Mouse (Mus musculus) limb, embryonic 14.5 days (tissue): ENCODE results near the gene Chst11. TPM values are rescaled to one million over a fixed set of nuclear protein-coding genes. Genes with fewer than 3 reads are reported as not detected.

Experiments used
- ATAC-seq: fragments of 200-750 bp; cut with Nextera tagmentation; 2 replicates; pipeline ENCODE4 v1.8.0; 2017; ENCODE audit warnings: low read depth, moderate number of reproducible peaks, moderate TSS enrichment; ENCODE audit not compliant: low FRiP score
- DNase-seq: peaks from one replicate; pipeline ENCODE4 v3.0.0-alpha.2; 2015; ENCODE audit warnings: low spot score
- H3K27ac ChIP-seq: fragments of 300-500 bp; sonication (generic); replicated peaks from 2 replicates; pipeline ENCODE4 v1.5.1; 2014; ENCODE audit warnings: low read depth, mild to moderate bottlenecking, low read length, moderate library complexity, mixed read lengths
- H3K27me3 ChIP-seq: fragments of 300-500 bp; sonication (generic); 2 replicates; pipeline ENCODE4 v1.6.1; 2014; ENCODE audit warnings: low read length, mixed read lengths; ENCODE audit not compliant: control insufficient read depth, insufficient read depth
- H3K36me3 ChIP-seq: fragments of 300-500 bp; sonication (generic); 2 replicates; pipeline ENCODE4 v1.6.1; 2014; ENCODE audit warnings: mild to moderate bottlenecking, low read length, moderate library complexity, mixed read lengths; ENCODE audit not compliant: control insufficient read depth, insufficient read depth
- H3K4me1 ChIP-seq: fragments of 300-500 bp; sonication (generic); 2 replicates; pipeline ENCODE4 v1.6.1; 2014; ENCODE audit warnings: antibody characterized with exemption, low read length, mixed read lengths; ENCODE audit not compliant: control insufficient read depth, insufficient read depth
- H3K4me2 ChIP-seq: fragments of 300-500 bp; sonication (generic); replicated peaks from 2 replicates; pipeline ENCODE4 v1.6.1; 2014; ENCODE audit warnings: low read depth, mild to moderate bottlenecking, low read length, moderate library complexity; ENCODE audit not compliant: severe bottlenecking
- H3K4me3 ChIP-seq: fragments of 300-500 bp; sonication (generic); replicated peaks from 2 replicates; pipeline ENCODE4 v1.5.1; 2014; ENCODE audit warnings: low read length
- H3K9ac ChIP-seq: fragments of 300-500 bp; sonication (generic); 2 replicates; pipeline ENCODE4 v1.6.1; 2014; ENCODE audit warnings: mild to moderate bottlenecking, low read depth, low read length, moderate library complexity; ENCODE audit not compliant: severe bottlenecking
- H3K9me3 ChIP-seq: fragments of 300-500 bp; sonication (generic); 2 replicates; pipeline ENCODE4 v1.6.1; 2016; ENCODE audit warnings: low read length; ENCODE audit not compliant: control insufficient read depth
- POLR2A ChIP-seq: fragments of 200-500 bp; IDR thresholded peaks from 2 replicates; pipeline ENCODE4 v1.8.0; 2012; ENCODE audit warnings: inconsistent platforms, mild to moderate bottlenecking, moderate library complexity, borderline replicate concordance; ENCODE audit not compliant: insufficient read depth, insufficient read length; ENCODE audit errors: extremely low read depth
- WGBS: fragments of 180-500 bp; shearing (Covaris S2); extraction: QIAGEN DNeasy Blood & Tissue Kit; methylation state at CpG from one replicate; pipeline ENCODE4 v1.1.7; 2014; 5-methylcytosine and 5-hydroxymethylcytosine counted together
- polyA plus RNA-seq, 2 experiments: library from polyadenylated mRNA; depleted of rRNA in 1 of 2; stranded (reverse) in 1 of 2; unstranded in 1 of 2; fragments of >200 nt; fragmentation: Nextera tagmentation in 1 of 2; extraction: Ambion mirVana in 1 of 2; gene quantifications; 2 replicates each; pipeline versions ENCODE4 v1.2.1 to v1.2.3; 2012 to 2014

Chst11 gene
- polyA plus RNA-seq, 2 experiments: 5.2 to 27.6 TPM

DNA sequence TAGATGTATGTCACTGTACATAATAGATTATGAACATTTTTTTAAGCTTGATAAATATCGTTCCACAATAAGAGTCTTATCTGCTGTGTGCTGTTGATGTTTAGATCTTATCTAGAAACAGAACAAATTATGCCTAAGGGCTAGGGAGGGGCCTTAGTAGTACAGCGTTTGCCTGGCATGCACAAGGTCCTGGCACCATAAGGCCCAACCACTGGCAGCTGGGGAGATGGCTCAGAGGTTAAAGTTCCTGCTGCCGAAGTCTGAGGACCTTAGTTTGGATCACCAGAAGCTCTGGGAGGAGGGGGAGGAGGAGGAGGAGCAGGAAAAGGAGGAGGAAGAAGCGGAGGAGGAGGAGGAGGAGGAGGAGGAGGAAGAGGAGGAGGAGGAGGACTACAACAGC lies 135.6 kb downstream of the Chst11 start:
- H3K4me1 ChIP-seq: peaks cover 7% of the 10 kb centered on the region
- H3K9me3 ChIP-seq: no peaks in the 10 kb centered on the region
- WGBS: 89% methylated on average over 4 of the region's 4 CpGs
- DNase-seq (no peak), ATAC-seq (no peak)
- H3K4me2 ChIP-seq: no peak overlapping the region
- no peaks in the 10 kb centered on the region for H3K36me3 ChIP-seq
- no peaks in the 10 kb centered on the region for H3K27me3 ChIP-seq
- no peak for TF ChIP-seq POLR2A
- no peak overlapping the region for H3K9ac ChIP-seq
- H3K4me3 ChIP-seq: no peak overlapping the region
- no peak overlapping the region for H3K27ac ChIP-seq

DNA sequence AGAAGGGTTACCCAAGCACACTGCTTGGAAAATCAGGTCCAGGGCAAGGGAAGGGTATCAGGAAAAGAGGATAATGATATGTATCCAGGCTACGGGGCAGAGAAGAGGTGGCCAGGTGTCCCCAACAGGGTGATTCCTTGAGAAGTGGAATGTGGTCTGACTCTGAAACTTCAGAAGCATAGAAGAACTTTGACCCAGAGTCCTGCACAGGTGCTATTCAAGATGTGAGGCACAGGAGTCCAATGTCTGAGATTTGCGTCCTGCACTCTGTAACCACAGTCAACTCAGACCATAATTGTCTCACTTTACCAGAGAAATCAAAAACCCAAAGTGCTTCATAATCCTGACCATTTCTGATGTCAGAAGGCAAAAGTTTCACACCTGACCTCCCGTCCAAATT lies 139.3 kb downstream of the Chst11 start:
- no peak for TF ChIP-seq POLR2A
- no peak overlapping the region for H3K9ac ChIP-seq
- no peaks in the 10 kb centered on the region for H3K9me3 ChIP-seq
- H3K4me2 ChIP-seq: no peak overlapping the region
- peaks cover 9% of the 10 kb centered on the region; the same call in 1 of the 2 replicates for H3K4me1 ChIP-seq
- no peak for ATAC-seq
- no peak overlapping the region for H3K27ac ChIP-seq
- DNase-seq: no peak
- H3K4me3 ChIP-seq: no peak overlapping the region
- no peaks in the 10 kb centered on the region for H3K36me3 ChIP-seq
- no peaks in the 10 kb centered on the region for H3K27me3 ChIP-seq
- 80% methylated on average over 3 of the region's 3 CpGs for WGBS

DNA sequence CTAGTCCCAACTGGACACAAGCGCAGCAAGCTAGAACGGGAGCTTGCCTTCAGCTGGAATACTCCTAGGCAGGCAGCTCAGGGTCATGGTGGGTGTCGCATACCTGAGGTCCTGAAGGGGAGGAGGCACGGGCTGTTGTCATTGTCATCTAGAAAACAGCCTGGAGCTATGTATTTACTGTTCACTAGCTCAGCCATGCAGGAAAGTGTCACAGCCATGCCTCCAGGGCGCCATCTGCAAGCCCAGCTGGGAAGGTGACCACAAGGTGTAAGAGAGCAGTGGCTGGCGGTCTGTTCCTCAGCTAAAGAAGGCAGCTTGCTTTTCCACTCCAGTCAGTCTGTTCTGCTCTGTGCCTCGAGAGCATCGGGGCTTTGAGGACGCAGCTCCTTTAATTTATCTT lies 141.1 kb downstream of the Chst11 start:
- Histone ChIP-seq H3K4me1 (peaks cover 15% of the 10 kb centered on the region), H3K27me3 (no peaks in the 10 kb centered on the region), H3K9ac (no peak overlapping the region), H3K4me2 (no peak overlapping the region), H3K27ac (no peak overlapping the region), H3K4me3 (no peak overlapping the region), H3K36me3 (no peaks in the 10 kb centered on the region), H3K9me3 (no peaks in the 10 kb centered on the region)
- ATAC-seq (no peak), DNase-seq (no peak)
- TF ChIP-seq POLR2A: no peak
- 56% methylated on average over 9 of the region's 9 CpGs for whole genome bisulfite sequencing

DNA sequence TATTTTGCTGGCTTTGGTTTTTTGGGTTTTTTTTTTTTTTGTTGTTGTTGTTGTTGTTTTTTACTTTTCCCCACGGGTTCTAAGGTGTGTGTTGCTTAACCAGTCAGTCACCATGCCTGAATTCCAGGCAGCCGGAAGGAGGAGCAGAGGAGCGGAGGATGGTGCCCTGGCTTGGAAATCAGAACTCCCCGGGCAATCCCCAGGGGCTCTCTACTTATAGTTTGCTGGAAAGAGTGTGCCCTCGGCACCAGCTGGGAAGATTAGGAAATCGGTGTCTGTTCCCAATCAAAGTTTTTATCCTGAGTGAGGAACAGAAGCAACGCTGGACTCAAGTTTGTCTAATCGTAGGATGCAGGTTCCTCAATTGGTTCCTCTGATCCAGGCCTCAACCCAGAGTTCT lies 143.1 kb downstream of the Chst11 start:
- no peak for DNase-seq
- no peak for TF ChIP-seq POLR2A
- ATAC-seq: no peak
- no peak overlapping the region for H3K4me3 ChIP-seq
- no peak overlapping the region for H3K4me2 ChIP-seq
- H3K4me1 ChIP-seq: peaks cover 22% of the 10 kb centered on the region
- no peaks in the 10 kb centered on the region for H3K27me3 ChIP-seq
- H3K36me3 ChIP-seq: no peaks in the 10 kb centered on the region
- H3K9ac ChIP-seq: no peak overlapping the region
- WGBS: 54% methylated on average over 8 of the region's 8 CpGs
- H3K9me3 ChIP-seq: no peaks in the 10 kb centered on the region
- no peak overlapping the region for H3K27ac ChIP-seq

DNA sequence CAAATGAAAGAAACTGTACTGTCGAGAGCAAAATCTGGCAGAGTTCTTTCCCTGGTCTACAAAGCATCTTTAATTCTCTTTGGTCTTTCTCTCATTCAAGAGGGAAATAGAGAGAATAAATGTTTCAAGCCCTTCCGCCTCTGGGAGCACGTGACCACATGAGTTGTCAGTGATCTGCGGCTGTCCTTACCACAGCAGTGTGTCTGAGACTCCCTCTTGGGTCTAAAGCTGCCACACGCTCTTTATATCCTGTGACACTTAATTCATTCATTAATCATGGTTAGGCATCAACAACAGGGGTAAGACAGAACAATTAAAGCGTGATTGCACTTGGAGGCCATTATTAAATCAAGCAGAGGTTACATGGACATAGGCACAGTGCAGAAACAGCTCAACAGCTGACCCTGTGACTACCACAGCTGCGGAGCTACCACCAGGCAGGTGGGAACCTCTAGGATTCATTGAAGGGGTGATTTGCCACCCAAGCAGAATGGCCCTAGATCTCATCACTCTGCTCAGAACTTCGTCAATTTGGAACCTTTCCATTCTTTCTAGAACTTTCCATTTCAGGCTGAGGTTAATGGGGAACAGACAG lies 144.4 kb downstream of the Chst11 start:
- Histone ChIP-seq H3K27me3 (no peaks in the 10 kb centered on the region), H3K9me3 (no peaks in the 10 kb centered on the region), H3K4me3 (no peak overlapping the region), H3K4me2 (no peak overlapping the region), H3K4me1 (peaks cover 28% of the 10 kb centered on the region), H3K27ac (peak overlapping the region; percentile 65), H3K9ac (no peak overlapping the region), H3K36me3 (no peaks in the 10 kb centered on the region)
- DNase-seq: no peak
- no peak for TF ChIP-seq POLR2A
- no peak for ATAC-seq
- 77% methylated on average over 8 of the region's 8 CpGs for WGBS
